Mouse (Mus musculus) ovary, postnatal 14 days (tissue): ENCODE measurements around the gene Cep70.
A peak's percentile ranks its signal among the peaks of the same experiment; 100 is the strongest.

ENCODE experiments used
- DNase-seq: peaks from one replicate; pipeline ENCODE4 v3.0.0; 2022; ENCODE audit warnings: low spot score

Cep70 gene

DNA sequence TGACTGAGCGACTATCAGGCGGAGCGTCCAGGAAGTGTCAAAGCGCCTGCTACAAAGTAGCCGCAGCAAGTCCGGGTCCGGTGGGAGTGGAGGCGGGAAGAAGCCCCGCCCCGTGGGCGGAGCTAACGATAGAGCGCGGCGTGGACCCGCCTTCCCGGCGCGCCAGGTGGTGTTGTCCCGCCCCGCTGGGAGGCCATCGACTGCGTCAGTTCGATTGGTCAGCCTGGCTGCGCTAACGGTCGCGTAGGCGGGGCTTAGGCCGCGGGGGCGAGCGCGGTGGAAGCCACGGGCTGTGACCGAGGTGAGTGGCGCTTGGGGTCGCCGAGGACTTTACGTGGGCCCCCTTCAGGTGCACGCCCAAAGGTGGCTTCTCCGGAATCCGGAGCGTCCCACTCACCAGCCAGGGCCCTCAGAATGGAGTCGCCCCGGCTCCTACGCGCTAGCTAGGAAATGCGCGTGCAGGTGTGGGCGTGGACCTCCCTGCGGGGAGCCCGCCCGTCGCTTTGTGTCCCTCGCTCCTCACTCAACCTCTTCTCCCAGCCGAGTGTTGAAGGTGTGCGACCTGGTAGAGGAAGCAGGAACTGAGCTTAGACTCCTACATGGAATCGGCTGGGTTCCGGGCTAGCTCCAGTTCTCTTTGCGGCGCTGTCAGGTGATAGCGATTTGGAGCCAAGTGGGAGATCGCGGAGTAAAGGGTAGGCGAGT lies at the start of gene Cep70:
Gene Cep70 (plus strand): TSS at position 178 of the 705 bp plus-strand sequence.
- DNase-seq, result peak; percentile 93

DNA sequence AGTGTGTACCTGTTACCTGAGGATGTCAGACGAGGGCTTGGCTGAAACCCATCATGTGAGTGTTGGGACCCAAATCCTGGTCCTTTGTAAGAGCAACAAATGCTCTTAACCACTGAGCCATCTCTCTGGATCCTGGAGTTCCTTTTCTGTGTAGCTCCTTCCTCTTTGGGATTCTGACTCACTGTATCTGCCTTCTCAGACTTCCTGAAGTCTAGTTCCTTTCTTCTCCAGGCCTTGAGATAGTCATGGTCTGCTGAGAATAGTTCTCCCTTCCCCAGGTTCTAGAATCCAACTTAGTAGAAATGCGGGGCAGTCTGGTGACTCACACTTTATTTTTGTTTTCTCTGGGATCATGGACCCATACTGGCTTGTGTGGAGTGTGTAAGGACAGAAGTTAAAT lies 30.5 kb upstream of the Cep70 start:
- DNase-seq, result no peak

DNA sequence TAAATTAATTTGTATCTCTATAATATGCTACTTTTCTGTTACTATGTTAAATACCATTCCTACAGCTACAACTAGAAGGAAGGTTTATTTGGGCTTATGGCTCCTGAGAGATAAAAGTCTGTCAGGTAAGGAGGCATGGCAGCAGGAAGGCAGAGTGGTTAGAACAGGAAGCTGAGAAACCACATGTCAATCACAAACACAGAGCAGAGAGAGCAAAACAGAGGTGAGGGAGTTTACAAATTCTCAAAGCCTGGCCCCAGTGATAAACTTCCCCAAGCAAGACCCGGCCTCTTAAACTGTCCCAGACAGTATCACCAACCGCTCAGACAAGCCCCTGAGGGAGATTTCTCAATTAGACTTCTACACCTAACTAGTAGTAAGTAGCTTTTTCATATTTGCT lies 27.0 kb upstream of the Cep70 start:
- no peak for DNase-seq

DNA sequence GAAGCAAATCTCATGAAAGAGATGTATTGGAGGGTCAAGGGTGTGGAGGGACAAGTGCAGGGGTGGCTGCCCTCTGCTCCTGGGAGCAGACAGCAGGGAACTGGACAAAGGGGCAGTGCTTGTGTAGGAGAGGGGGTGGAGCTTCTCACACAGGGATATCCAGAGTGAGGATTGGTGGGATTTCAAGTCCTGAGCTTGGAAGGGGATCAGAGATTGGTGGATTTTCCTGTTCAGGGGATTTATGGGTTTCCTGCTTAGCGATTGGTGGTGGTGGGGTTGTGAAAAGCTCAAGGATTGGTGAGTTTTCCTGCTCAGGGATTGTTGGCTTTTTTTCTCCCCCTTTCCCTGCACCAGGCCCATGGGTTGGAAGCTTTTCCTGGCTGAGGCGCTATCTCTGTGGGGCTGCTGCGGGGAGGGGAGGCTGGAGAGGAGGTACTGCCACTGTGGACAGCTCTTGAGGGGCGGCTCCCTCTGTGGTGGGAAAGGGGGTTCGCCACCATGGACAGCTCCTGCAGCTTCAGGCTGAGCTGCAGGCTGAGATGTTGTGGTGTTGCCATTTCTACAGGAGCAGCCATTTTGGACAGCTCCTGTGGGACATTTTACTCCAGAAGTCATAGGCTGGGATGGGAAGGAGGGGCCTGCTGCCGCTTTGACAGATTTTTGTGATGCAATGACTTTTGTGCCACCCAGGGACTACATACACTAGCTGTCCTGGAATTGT lies 25.0 kb upstream of the Cep70 start:
- DNase-seq, result peak; percentile 56

DNA sequence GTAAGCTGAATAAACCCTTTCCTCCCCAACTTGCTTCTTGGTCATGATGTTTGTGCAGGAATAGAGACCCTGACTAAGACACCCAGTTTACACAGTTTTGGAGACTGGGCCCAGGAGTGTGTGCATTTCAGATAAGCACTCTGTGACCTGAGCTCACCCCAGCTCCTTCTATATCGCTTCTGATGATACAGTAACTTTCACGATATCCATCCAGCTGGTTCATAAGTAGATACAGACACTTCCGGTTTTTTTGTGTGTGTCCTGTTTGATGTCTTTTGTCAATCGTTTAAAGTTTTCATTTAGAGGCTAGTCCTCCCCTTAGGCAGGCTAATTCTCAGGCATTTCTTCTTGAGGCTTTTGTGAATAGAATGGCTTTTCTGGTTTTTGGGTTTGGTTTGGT lies 21.5 kb upstream of the Cep70 start:
- no peak for DNase-seq

DNA sequence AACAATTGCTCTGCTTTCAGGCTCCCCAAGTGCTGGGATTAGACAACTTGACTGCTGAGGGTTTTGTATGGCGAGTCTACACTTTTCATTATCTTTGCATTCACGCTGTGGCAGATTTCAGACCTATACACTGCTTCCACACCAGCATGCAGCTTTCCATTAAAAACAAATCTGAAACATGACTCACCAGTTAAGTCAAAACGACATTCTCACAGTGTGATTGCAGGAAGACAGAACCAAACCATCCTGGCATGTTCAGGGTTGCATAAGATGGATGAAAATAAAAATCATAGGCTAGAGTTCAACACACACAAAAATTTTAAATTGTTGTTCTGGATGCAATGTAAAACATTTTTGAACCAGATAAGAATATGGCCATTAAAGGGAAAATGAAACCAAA lies 18.6 kb upstream of the Cep70 start:
- DNase-seq, result no peak

DNA sequence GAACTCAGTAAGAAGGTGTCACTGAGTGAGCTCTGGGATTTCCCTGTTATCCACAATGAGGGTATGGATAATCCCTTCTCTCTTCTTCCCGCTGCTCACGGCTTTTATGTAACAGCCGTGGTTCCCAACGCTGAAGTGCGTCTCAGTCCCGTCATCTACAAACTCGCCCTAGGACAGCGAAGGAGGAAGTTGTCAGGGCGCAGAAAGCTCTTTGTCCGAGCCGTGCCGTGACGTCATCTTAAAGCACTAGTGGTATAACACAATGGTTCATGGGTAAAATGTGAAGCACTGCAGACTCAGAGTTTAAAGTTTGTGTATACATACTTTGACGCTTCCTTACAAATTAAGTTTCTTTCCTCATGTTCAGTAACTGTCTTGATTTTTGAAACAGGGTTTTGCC lies 13.7 kb upstream of the Cep70 start:
- DNase-seq, result no peak

DNA sequence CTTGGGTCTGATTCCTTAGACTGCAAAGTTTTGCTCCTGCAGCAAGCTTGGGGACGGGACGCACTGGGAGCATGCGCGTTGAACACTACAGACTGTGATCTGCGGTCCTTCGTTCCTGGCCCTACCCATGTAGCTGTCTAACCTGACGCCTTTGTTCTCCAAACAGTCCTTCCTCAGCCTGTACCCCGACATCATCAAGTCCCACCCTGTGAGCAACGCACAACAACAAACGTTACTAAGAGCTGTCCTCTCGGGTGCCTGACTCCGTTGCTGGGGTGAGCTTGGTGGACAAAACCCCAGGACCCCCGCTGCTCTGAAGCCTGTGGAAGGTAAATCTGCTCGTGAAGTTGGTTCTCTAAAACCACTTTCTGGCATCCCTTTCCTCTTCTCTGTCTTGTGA lies 6.0 kb upstream of the Cep70 start, which contains the start of gene Faiml:
Gene Faiml (minus strand): TSS at position 101 of the 400 bp plus-strand sequence.
- DNase-seq, result no peak

DNA sequence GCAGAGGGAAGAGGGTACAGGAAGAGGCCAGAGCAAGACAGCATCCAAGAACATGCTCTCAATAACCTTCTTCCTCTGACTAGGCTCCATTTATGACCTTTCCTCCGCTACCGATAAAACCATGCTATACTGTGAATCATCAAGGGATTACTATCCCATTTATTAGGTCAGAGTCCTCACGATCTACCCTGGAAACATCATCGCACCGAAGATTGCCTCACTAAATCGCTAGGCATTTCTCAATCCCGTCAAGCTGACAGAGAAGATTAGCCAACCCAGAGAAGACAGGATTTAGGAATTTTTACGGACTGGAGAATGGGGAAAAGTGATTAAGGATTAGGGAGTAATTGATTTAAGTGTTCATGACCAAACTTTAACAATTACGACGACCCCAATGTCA lies 4.9 kb upstream of the Cep70 start:
- no peak for DNase-seq

DNA sequence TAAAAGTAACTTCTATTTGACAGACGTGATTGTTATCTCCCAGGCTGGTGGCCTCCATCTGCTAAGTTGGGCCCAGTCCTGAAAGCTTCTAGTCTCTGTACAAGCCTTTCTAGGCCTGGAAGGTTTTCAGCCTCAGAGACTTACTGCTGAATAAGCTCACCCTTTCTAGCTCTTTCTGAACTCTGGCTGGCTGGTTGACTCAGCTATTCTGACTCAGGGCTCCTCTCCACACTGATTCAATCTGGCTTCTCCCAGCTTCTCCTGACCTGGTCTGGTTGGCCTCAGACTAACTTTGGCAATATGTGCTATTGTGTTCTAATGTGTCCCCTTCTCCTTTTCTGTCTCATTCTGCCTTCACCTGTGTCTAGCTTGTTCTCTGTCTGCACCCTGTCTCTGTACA lies 3.9 kb upstream of the Cep70 start:
- DNase-seq, result no peak

DNA sequence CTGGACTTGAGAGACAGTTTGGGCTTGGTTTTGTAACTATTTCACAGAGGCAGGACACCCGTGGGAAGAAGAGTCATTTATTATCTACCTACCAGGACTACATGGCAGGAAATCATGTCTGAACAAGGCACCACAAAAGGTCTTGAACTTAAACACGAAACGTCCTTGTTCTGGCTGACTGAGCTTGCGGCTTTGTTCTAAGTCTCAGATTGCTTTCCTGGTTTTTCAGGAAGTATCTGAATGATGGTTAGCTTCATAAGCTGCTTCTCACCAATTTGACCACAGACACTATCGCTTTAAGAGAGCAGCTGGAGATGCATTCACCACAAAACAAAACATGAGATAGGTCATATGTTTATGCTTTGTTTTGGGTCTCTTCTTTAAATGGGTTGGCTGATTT lies 2.6 kb upstream of the Cep70 start:
- DNase-seq, result no peak

DNA sequence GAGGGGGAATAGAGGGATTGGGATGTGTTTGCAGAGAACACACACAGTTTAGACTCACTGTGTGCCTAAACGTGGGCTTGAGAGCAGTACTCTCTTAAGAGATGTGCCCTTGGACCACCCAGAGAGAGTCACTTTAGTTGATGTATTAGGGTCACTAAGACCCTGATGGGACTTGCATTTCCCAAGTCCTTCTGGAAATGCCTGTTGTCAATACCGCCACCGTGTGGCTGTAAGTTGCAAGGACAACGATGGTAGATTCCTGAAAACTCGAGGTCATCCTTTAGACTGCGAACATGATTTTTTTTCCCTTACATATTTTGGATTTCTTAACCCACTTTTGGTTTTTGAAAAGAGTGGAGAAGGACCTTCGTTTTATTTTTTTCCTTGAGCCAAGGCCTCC lies 1.1 kb upstream of the Cep70 start:
- DNase-seq, result peak; percentile 40

DNA sequence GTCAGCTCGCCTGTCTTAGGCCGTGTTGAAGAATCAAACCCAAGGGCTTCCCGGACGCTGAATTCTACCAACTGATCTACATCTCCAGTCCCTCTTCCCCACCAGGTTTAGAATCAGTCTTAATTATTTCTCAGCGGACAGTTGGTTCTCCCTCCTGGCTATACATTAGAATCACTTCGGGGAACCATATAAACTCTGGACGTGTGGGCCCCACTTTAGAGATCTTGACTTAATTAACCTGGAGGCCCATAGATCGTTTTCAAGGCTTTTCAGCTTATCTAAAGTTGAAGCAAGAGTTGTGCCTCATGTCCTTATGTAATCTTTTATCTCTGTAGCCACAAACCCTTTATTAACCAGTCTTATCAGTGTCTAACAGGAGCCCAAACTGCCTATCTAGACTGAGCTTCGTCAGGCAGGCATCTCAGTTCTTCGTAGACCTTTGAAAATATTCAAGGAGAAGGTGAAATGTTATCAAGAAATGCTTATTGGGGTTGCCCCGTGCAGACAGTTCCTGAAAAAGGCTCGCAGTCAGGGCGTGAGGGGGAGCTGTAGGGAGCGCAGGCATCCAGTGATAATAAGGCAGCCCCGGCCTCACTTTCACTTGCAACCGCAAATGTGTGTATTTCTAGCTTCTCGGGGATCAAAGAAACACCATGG lies 506 bp upstream of the Cep70 start:
- DNase-seq, result no peak

DNA sequence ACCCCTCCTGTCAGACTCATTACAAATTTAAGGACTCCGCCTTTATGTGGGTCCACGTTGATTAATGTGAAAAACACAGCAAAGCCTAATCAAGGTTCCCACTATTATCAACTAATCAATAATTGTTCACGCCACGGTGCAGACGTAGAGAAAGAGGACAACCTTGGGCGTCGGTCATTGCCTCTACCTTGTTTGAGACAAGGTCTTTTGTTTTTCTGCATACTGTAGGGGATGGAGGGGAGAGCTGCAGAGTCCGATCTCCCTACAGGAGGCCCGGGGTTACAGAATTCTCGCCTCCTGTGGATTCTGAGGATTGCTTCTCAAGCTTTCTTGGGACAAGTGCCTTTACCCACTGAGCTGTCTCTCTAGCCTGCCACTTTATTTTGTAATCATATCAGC lies 727 bp downstream of the Cep70 start:
- no peak for DNase-seq

DNA sequence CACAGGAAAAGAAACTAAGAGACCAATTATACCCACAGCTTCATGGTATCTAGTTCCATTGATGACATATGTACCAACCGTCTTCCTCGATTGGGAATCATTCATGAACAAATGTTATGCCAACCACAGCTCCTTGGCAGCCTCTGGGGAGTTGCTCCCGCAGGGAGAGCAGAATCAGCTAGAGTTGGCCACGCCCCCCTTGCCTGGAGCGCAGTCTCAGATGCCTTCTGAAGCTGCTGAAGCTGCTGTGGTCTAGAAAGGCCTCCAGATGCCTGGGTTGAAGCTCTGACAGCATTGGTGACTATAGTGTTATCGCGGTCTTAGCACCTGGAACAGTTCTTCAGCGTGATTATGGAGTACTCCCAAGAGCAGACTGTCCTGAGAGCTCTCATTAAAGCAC lies 5.1 kb downstream of the Cep70 start:
- DNase-seq, result no peak

DNA sequence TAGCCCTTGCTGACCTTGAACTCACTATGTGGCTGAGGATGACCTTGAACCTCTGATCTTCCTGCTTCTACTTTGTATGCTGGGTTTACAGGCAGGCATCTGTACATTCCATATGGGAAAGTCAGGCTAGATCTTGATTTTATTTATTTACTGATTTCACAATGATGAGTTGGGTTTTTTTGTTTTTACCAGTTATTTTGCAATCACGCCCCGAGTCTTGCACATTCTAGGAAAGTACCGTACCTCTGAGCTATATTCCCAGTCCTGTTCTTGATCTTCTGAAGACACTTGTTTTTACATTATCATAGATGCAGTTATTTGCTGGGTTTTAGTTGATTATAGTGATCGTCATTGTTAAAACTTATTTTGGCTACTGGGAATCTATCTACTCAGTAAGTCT lies 5.7 kb downstream of the Cep70 start:
- DNase-seq, result no peak

DNA sequence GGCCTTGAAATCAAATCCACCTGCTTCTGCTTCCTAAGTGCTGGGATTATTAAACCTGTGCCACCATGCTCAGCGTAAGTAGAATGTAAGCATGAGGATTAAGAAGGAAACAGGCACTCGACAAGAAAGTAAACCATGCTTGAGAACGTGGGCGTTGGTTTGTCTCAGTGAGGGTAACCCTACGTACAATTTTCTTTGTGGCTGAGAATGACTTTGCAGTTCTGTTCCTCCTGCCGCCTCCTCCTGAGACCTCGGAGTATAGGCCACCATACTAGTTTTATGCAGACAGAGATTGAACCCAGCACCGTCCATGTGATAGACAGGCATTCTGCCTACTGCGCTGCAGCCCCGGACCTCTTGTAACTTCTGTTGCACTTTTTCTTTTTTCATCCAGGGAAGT lies 10.7 kb downstream of the Cep70 start:
- no peak for DNase-seq

DNA sequence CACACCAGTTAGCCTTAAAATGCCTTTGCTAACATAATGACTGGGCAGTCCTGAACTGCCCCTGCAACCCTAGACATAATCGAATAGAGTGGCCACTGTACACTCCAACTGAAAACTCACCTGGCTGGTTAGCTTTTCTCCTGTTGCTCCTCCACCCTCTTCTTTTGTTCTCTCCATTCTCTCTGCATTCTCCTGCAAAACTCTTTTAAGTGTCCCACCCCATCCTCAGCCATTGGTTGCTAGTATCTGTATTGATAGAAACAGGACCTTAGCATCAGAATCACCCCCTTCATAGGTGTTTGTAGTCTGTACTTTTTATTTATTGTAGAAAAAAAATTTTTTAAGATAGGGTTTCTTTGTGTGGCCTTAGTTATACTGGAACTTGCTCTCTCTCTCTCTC lies 13.0 kb downstream of the Cep70 start:
- DNase-seq, result no peak

DNA sequence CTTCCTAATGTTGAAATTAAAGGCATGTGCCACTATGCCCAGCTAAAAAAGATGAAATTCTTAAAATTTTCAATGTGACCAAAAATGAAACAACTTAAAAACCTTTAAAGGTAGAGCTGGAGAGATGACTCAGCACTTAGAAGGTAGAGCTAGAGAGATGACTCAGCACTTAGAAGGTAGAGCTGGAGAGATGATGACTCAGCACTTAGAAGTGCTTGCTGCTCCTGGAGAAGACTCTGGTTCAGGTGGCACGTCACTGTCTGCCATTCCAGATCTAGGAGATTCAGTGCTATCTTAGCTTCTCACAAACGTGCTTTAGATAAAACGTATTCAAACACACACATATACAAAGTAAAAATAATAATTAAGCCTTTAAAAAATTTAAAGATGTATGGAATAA lies 13.7 kb downstream of the Cep70 start:
- no peak for DNase-seq

DNA sequence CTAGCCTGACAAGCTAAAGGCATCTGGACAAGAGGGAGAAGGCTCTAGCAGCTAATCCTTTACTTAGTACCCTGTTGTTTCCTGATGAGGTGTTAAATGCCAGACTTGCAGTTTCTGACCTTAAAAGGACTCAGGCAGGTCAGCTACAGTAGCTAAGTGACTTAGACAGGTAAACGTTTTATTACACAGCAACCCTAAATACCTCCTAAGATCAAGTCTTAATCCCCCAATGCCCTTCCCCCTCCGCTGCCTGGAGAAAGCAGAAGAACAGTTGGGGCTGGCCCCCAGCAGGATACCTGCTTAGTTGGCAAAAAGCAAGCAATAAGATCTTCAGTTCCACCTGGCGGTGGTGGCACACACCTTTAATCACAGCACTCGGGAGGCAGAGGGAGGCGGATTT lies 15.7 kb downstream of the Cep70 start:
- no peak for DNase-seq

DNA sequence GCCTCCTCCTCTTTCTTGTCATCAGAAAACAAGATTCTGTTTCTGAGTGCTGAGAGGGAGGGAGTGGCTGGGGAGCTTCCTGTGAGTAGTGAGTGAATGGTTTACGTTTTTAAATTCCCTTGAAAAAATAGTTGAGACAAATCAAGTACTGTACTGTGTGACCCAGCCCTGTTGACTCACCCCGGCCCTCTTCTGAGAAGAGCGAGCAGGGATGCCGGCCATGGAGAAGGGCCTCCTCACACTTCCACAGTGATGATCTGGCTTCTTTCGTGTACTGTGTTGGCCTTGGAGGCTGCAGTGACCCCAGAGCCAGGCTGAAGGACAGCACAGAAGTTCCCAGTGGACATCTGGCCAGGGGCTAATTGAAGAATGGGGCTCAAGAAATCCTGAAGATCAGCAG lies 61.1 kb downstream of the Cep70 start:
- no peak for DNase-seq

DNA sequence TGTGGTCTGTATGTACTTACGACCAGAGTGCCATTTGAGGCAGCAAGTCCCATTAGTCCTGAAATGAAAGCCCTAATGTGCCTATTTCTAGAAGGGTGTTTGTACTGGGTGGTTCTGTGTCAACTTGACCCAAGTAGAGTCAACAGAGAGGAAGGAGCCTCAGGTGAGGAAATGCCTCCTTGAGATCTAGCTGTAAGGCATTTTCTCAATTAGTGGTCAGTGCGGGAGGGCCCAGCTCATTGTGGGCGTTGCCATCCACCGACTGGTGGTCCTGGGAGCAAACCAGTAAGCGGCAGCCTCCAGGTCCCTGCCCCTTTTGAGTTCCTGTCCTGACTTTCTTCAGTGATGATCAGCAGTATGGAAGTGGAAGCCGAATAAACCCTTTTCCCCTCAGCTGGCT lies 63.1 kb downstream of the Cep70 start:
- no peak for DNase-seq

DNA sequence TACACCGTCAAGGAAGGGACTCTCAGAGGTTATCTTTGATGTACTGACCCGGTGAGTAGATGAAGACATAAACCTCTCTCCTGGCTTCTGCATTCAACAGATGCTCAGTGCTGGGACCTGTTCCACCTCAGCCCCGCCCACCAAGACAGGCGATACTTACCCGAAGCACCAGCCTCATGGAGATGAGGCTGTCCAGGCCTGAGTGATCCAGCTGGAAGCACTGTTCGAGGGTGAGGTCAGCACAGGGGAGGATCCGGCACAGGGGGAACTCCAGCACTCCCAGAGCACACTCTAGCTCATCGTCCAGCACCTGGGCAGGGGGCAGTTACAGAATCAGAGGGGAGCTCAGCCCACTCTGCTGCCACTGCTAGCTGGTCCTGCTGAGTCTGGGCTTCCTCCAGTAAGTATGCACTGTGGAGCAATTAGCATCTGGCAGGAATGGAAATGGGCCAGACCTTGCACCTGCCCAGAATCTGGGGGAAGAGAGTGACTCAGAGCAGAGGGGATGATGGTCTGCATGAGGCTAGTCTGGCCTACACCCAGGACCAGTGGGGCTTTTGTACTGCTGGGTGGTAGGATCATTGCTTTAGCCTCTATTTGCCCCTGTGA lies 76.3 kb downstream of the Cep70 start:
- no peak for DNase-seq
